Mouse (Mus musculus) retina, postnatal 1 day (tissue): ENCODE measurements around the gene Olfr1375.
"Not testable (repeated sequence)": the region's sequence is repeated elsewhere in the genome, so short reads cannot be mapped to it uniquely, and the experiment has no call there.

Source experiments
- DNase-seq: peaks from one replicate; pipeline ENCODE4 v3.0.0-alpha.2; 2012

Olfr1375 gene

GRCm38 (mm10) chr11:51047809-51048208, at the start of gene Olfr1375:
TSS of gene Olfr1375 (plus strand) at chr11:51048109.
- DNase-seq: not testable (repeated sequence)

GRCm38 (mm10) chr11:51003296-51003695, 44.6 kb upstream of the Olfr1375 start, which contains the start of gene Olfr51:
TSS of gene Olfr51 (plus strand) at chr11:51003596.
- DNase-seq: no peak

- no peak for DNase-seq
Measured at GRCm38 (mm10) chr11:51011821-51012220, 36.1 kb upstream of the Olfr1375 start.

GRCm38 (mm10) chr11:51013936-51014335, 34.0 kb upstream of the Olfr1375 start, which contains the start of gene Olfr54:
TSS of gene Olfr54 (plus strand) at chr11:51014236.
- DNase-seq: no peak

GRCm38 (mm10) chr11:51016341-51016740, 31.6 kb upstream of the Olfr1375 start:
- DNase-seq: no peak

- DNase-seq: not testable (repeated sequence)
Measured at GRCm38 (mm10) chr11:51026811-51027210, 21.1 kb upstream of the Olfr1375 start.

GRCm38 (mm10) chr11:51029381-51029780, 18.5 kb upstream of the Olfr1375 start:
- not testable (repeated sequence) for DNase-seq

GRCm38 (mm10) chr11:51030225-51030624, 17.7 kb upstream of the Olfr1375 start:
- no peak for DNase-seq

GRCm38 (mm10) chr11:51032851-51033250, 15.1 kb upstream of the Olfr1375 start:
- DNase-seq: peak; percentile 74

- DNase-seq: not testable (repeated sequence)
Measured at GRCm38 (mm10) chr11:51034141-51034540, 13.8 kb upstream of the Olfr1375 start.

GRCm38 (mm10) chr11:51035951-51036350, 12.0 kb upstream of the Olfr1375 start:
- no peak for DNase-seq

- DNase-seq: not testable (repeated sequence)
Measured at GRCm38 (mm10) chr11:51044776-51045175, 3.1 kb upstream of the Olfr1375 start.

- DNase-seq: no peak
Measured at GRCm38 (mm10) chr11:51051678-51052077, 3.8 kb downstream of the Olfr1375 start.

- peak; percentile 45 for DNase-seq
Measured at GRCm38 (mm10) chr11:51053230-51053629, 5.3 kb downstream of the Olfr1375 start.

GRCm38 (mm10) chr11:51059151-51059571, 11.3 kb downstream of the Olfr1375 start, which contains the start of gene Zfp354a:
TSS of gene Zfp354a (plus strand) at chr11:51059257.
- peak; percentile 94 for DNase-seq

- DNase-seq: no peak
Measured at GRCm38 (mm10) chr11:51059640-51060039, 11.7 kb downstream of the Olfr1375 start.

- DNase-seq: no peak
Measured at GRCm38 (mm10) chr11:51060981-51061380, 13.1 kb downstream of the Olfr1375 start.

GRCm38 (mm10) chr11:51063276-51063675, 15.4 kb downstream of the Olfr1375 start:
- no peak for DNase-seq

- no peak for DNase-seq
Measured at GRCm38 (mm10) chr11:51063841-51064240, 15.9 kb downstream of the Olfr1375 start.

- DNase-seq: no peak
Measured at GRCm38 (mm10) chr11:51084527-51084926, 36.6 kb downstream of the Olfr1375 start.

- DNase-seq: no peak
Measured at GRCm38 (mm10) chr11:51085269-51085668, 37.4 kb downstream of the Olfr1375 start.
